Mouse (Mus musculus) v-Abl transformed pro-B cells (cell line): ENCODE measurements around the gene Hist1h3d.

Experiments
- in situ Hi-C, 2 experiments: fragments of 400-800 bp; cut with MboI; formaldehyde crosslinking; loops; one replicate each; pipeline ENCODE4 v1.15.1; 2025; ENCODE audit not compliant: unreplicated experiment in 2 of 2

The Hist1h3d gene

GRCm38 (mm10) chr13:23597957-23598356 is 22.4 kb downstream of the Hist1h3d start:
- in situ Hi-C loops, result loop anchor here (10.0 to 25.0 kb wide), 4 partner anchors 173 to 1811 kb away; partner anchors contain the start of genes Hist1h2ah (in 2 of the 2), Hist1h2bk (in 2 of the 2), Abt1 (in 1 of the 2) and Hist1h1b (in 1 of the 2)

GRCm38 (mm10) chr13:23603182-23603699 is 27.7 kb downstream of the Hist1h3d start:
- in situ Hi-C loops, result no loop called here

GRCm38 (mm10) chr13:23604452-23604851 is 28.9 kb downstream of the Hist1h3d start:
- in situ Hi-C loops, result no loop called here

GRCm38 (mm10) chr13:23605052-23605451 is 29.5 kb downstream of the Hist1h3d start:
- in situ Hi-C loops, result no loop called here

- in situ Hi-C loops, result no loop called here
Measured at GRCm38 (mm10) chr13:23609209-23609608, 33.6 kb downstream of the Hist1h3d start.

- in situ Hi-C loops, result no loop called here
Measured at GRCm38 (mm10) chr13:23609844-23610243, 34.3 kb downstream of the Hist1h3d start.

GRCm38 (mm10) chr13:23610393-23610792 is 34.8 kb downstream of the Hist1h3d start:
- in situ Hi-C loops, result no loop called here

GRCm38 (mm10) chr13:23611638-23612037 is 36.1 kb downstream of the Hist1h3d start:
- in situ Hi-C loops, result no loop called here

- in situ Hi-C loops, result loop anchor here (5.0 to 10.0 kb wide), 4 partner anchors 33 to 1795 kb away; partner anchors contain the start of gene Hist1h1c (in 2 of the 2)
Measured at GRCm38 (mm10) chr13:23620056-23620732, 44.6 kb downstream of the Hist1h3d start.

GRCm38 (mm10) chr13:23620733-23621531 is 45.4 kb downstream of the Hist1h3d start, which contains the start of gene Hist1h2be:
TSS of gene Hist1h2be (minus strand) at chr13:23621124.
- in situ Hi-C loops, result loop anchor here (5.0 to 10.0 kb wide), 4 partner anchors 34 to 1796 kb away; partner anchors contain the start of gene Hist1h1c (in 2 of the 2)

- in situ Hi-C loops, result loop anchor here (5.0 to 10.0 kb wide), 4 partner anchors 34 to 1797 kb away; partner anchors contain the start of gene Hist1h1c (in 2 of the 2)
Measured at GRCm38 (mm10) chr13:23621532-23622174, 46.1 kb downstream of the Hist1h3d start.

- in situ Hi-C loops, result loop anchor here (5.0 to 10.0 kb wide), 4 partner anchors 35 to 1797 kb away; partner anchors contain the start of gene Hist1h1c (in 2 of the 2)
Measured at GRCm38 (mm10) chr13:23622175-23622671, 46.7 kb downstream of the Hist1h3d start, which contains the start of gene Hist1h1e. TSS of gene Hist1h1e (minus strand) at chr13:23622558.

- in situ Hi-C loops, result loop anchor here (5.0 to 10.0 kb wide), 4 partner anchors 36 to 1798 kb away; partner anchors contain the start of gene Hist1h1c (in 2 of the 2)
Measured at GRCm38 (mm10) chr13:23622861-23623450, 47.4 kb downstream of the Hist1h3d start.
